9 mouse cellular contexts compared by ENCODE assay signal in the genomic region with DNA sequence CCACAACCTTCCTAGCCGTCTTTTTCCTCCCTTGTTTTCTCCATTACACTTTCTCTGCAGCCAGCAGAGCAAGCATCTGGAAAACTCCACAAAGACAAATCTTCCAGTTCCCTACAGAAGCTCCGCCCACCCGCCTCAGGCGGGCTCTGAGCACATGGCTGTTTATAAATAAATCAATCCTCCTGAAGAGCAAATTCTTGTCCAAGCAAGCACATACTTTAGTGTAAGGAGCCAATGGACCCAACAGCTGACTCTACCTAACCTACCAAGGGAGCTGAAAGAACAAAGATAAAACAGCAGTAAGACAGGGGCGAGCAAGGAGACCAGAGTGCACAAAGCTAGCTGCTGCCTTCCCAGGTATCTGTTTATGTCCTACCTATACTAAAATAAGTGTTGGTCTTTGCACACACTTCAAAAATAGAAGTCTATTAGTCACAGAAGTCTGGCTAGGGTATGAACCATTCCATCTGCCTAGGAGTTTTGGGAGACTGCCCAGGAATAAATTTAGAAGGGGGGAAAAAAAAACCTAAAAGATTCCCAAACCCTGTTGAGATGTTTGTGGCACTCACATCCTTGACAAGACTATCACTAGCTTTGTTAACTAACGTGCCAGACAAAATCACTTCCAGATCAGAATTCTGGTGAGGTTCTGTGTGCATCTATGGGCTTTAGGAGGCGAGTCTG. TPM values are rescaled to one million over a fixed set of nuclear protein-coding genes. Genes with fewer than 3 reads are reported as not detected.
DNase-seq lines count a peak whose midpoint lies in the region; ATAC-seq lines count a peak whose summit lies in the region.
"Had no signal": no experiment of that assay in that cellular context is flagged by ENCODE, and none has a peak within 500 bp of the region (broad histone marks: within the 10 kb centered on the region; RNA-seq: fewer than 3 reads in every experiment).

No protein-coding gene starts in this region.

- H3K4me3 ChIP-seq in lung, embryonic 16.5 days (ENCODE audit: low read length), result no peak overlapping the region
- H3K4me3 ChIP-seq in forebrain, embryonic 12.5 days (replicated peaks), result no peak overlapping the region

- H3K4me2 ChIP-seq in lung, embryonic 16.5 days (ENCODE audit: low read depth, low read length), result no peak overlapping the region
- no peak overlapping the region for H3K4me2 ChIP-seq in forebrain, embryonic 12.5 days

- no peaks in the 10 kb centered on the region for H3K27me3 ChIP-seq in lung, embryonic 16.5 days (ENCODE audit: control insufficient read depth, insufficient read depth, low read depth, low read length)
- 0 out of 2 replicates have a peak, but pooled peaks cover 4% of the 10 kb centered on the region for H3K27me3 ChIP-seq in forebrain, embryonic 12.5 days

- H3K9ac ChIP-seq in lung, embryonic 16.5 days (ENCODE audit: low read length), result no peak overlapping the region
- no peak overlapping the region for H3K9ac ChIP-seq in forebrain, embryonic 12.5 days

- no peaks in the 10 kb centered on the region for H3K9me3 ChIP-seq in lung, embryonic 16.5 days (ENCODE audit: control insufficient read depth, low read length)
- no peaks in the 10 kb centered on the region for H3K9me3 ChIP-seq in forebrain, embryonic 12.5 days

- DNase-seq in cerebellum, postnatal 25 days, result peak; percentile 14 to 32
- no peak for DNase-seq in cerebellum, postnatal 10 days
- DNase-seq in frontal cortex, postnatal 25 days (ENCODE audit: low spot score in 2 of 2), result peak; percentile 17 to 19
- DNase-seq in kidney, adult 8-10 months, result peak; percentile 57 to 65
- no peak for DNase-seq in thymus, postnatal 4 days

- 56% methylated on average over 7 of the region's 7 CpGs for WGBS in lung, embryonic 16.5 days
- WGBS in forebrain, embryonic 12.5 days, result 86% methylated on average over 7 of the region's 7 CpGs

- H3K4me1 ChIP-seq in lung, embryonic 16.5 days (replicated peaks; ENCODE audit: control insufficient read depth, insufficient read depth, low read length), result peaks cover 8% of the 10 kb centered on the region
- H3K4me1 ChIP-seq in forebrain, embryonic 12.5 days, result peaks cover 19% of the 10 kb centered on the region; the same call in 1 of the 2 replicates

- peak; percentile 61 for ATAC-seq in lung, embryonic 16.5 days (ENCODE audit: low read depth)
- no peak for ATAC-seq in activated CD4-positive, CD25-positive, alpha-beta regulatory T cell, adult 4 months
- ATAC-seq in forebrain, embryonic 12.5 days (ENCODE audit: low FRiP score), result no peak

- peaks cover 11% of the 10 kb centered on the region for H3K36me3 ChIP-seq in lung, embryonic 16.5 days (ENCODE audit: control insufficient read depth, insufficient read depth, low read length)
- H3K36me3 ChIP-seq in forebrain, embryonic 12.5 days (replicated peaks), result peaks cover 13% of the 10 kb centered on the region

- no peak overlapping the region for H3K27ac ChIP-seq in lung, embryonic 16.5 days (ENCODE audit: low read length)
- H3K27ac ChIP-seq in forebrain, embryonic 12.5 days, result no peak overlapping the region
- H3K27ac ChIP-seq: macrophage had no signal

RNA-seq across cellular contexts. Expression of gene Slc35d1, which starts 36.2 kb away (rescaled TPM):
- polyA plus RNA-seq in lung, embryonic 16.5 days (2015; fragmentation: Nextera tagmentation; extraction: Ambion mirVana), result 7.4 and 8.1 TPM in 2 replicates
- 10 to 100 TPM; 21.6 to 25.3 TPM for polyA plus RNA-seq in activated CD4-positive, CD25-positive, alpha-beta regulatory T cell, adult 4 months (2017; shearing (Covaris generic))
- polyA plus RNA-seq in forebrain, embryonic 12.5 days (2016; fragmentation: Nextera tagmentation; extraction: Ambion mirVana), result 7.2 and 8.1 TPM in 2 replicates

Comparison
In these comparisons a context has a peak if more than half of its experiments do, and no peak if none do; other contexts are left out.
1. DNase-seq: peak in cerebellum, postnatal 25 days (2 of 2), frontal cortex, postnatal 25 days (2 of 2) and kidney, adult 8-10 months (2 of 2); none in cerebellum, postnatal 10 days (0 of 2) and thymus, postnatal 4 days (single experiment).